In genomic region chr11:19341379-19341778, GRCm38 (mm10) we compare ENCODE assay signal across 30 mouse cellular contexts.
"Had no signal": no experiment of that assay in that cellular context is flagged by ENCODE, and none has a peak within 500 bp of the region (broad histone marks: within the 10 kb centered on the region; RNA-seq: fewer than 3 reads in every experiment).

No protein-coding gene starts in this region.

- DNase-seq: heart, postnatal 10 days; heart, postnatal 14 days; heart, postnatal 36 days; heart, postnatal 4 days; kidney, adult 11 months; kidney, adult 18-20 months; kidney, adult 2 months; kidney, adult 8-10 months; kidney, adult 9 months; kidney, postnatal 10 days; kidney, postnatal 14 days; kidney, postnatal 25 days; kidney, postnatal 36 days; kidney, postnatal 4 days; layer of hippocampus, adult 9-11 months; layer of hippocampus, postnatal 36 days had no signal

- H3K9ac ChIP-seq: heart, embryonic 12.5 days; heart, embryonic 13.5 days; heart, embryonic 15.5 days; hindbrain, embryonic 12.5 days; hindbrain, embryonic 13.5 days; hindbrain, embryonic 14.5 days; hindbrain, embryonic 15.5 days; intestine, embryonic 15.5 days; kidney, embryonic 15.5 days had no signal

- H3K27me3 ChIP-seq: heart, embryonic 12.5 days; heart, embryonic 13.5 days; heart, embryonic 15.5 days; hindbrain, embryonic 12.5 days; hindbrain, embryonic 13.5 days; hindbrain, embryonic 15.5 days; intestine, embryonic 15.5 days; kidney, embryonic 15.5 days had no signal

- H3K4me1 ChIP-seq: heart, embryonic 12.5 days; heart, embryonic 13.5 days; heart, embryonic 15.5 days; hindbrain, embryonic 12.5 days; hindbrain, embryonic 13.5 days; hindbrain, embryonic 15.5 days; intestine, embryonic 15.5 days; kidney, embryonic 15.5 days had no signal

- H3K9me3 ChIP-seq: heart, embryonic 12.5 days; heart, embryonic 13.5 days; heart, embryonic 15.5 days; hindbrain, embryonic 10.5 days; hindbrain, embryonic 12.5 days; hindbrain, embryonic 13.5 days; hindbrain, embryonic 15.5 days; intestine, embryonic 15.5 days; kidney, embryonic 15.5 days had no signal

- H3K36me3 ChIP-seq: heart, embryonic 12.5 days; heart, embryonic 13.5 days; heart, embryonic 15.5 days; hindbrain, embryonic 10.5 days; hindbrain, embryonic 12.5 days; hindbrain, embryonic 13.5 days; hindbrain, embryonic 15.5 days; intestine, embryonic 15.5 days; kidney, embryonic 15.5 days had no signal

- H3K4me3 ChIP-seq: heart, embryonic 12.5 days; heart, embryonic 13.5 days; heart, embryonic 15.5 days; hindbrain, embryonic 10.5 days; hindbrain, embryonic 12.5 days; hindbrain, embryonic 13.5 days; hindbrain, embryonic 15.5 days; intestine, embryonic 15.5 days; kidney, embryonic 15.5 days; layer of hippocampus, adult 2 months; left cerebral cortex, adult 2 months had no signal

- H3K4me2 ChIP-seq: heart, embryonic 12.5 days; heart, embryonic 13.5 days; heart, embryonic 15.5 days; hindbrain, embryonic 12.5 days; hindbrain, embryonic 13.5 days; hindbrain, embryonic 14.5 days; hindbrain, embryonic 15.5 days; intestine, embryonic 15.5 days; kidney, embryonic 15.5 days had no signal

- H3K27ac ChIP-seq: heart, embryonic 13.5 days; heart, embryonic 15.5 days; hindbrain, embryonic 10.5 days; hindbrain, embryonic 12.5 days; hindbrain, embryonic 13.5 days; hindbrain, embryonic 14.5 days; hindbrain, embryonic 15.5 days; hindbrain, postnatal 0 days; intestine, embryonic 15.5 days; kidney, embryonic 15.5 days; kidney, postnatal 0 days; layer of hippocampus, adult 2 months; left cerebral cortex, adult 2 months had no signal
